Mouse (Mus musculus): Measurements from ENCODE around the gene Tagln.

- TF ChIP-seq CTCF (IDR thresholded peaks at IDR 0.05; ENCODE audit: low read depth) (peak; percentile 85), EP300 (optimal IDR thresholded peaks at IDR 0.05) (no peak)
These were observed 24.2 kb downstream of the Tagln start for GRCm38 (mm10) chr9:45911673-45912072.

Measured in stomach, postnatal 0 days (tissue).